Mouse (Mus musculus) kidney, adult 2 months (tissue): ENCODE results near the gene Nfic. TPM values are rescaled to one million over a fixed set of nuclear protein-coding genes. Genes with fewer than 3 reads are reported as not detected.

Experiments used
- DNase-seq: peaks from one replicate; pipeline ENCODE4 v3.0.0; 2021
- H3K27ac ChIP-seq: fragments of 200-500 bp; 2 replicates; pipeline ENCODE4 v1.5.1; 2012; ENCODE audit warnings: low read depth, low read length, control low read depth, inconsistent platforms; ENCODE audit not compliant: insufficient read depth
- H3K27me3 ChIP-seq: fragments of 200-500 bp; replicated peaks from 2 replicates; pipeline ENCODE4 v1.6.1; 2012; ENCODE audit warnings: mild to moderate bottlenecking, moderate library complexity, low read length, inconsistent platforms; ENCODE audit not compliant: control insufficient read depth, insufficient read depth
- H3K36me3 ChIP-seq: fragments of 200-500 bp; 2 replicates; pipeline ENCODE4 v1.6.1; 2012; ENCODE audit warnings: mild to moderate bottlenecking, moderate library complexity, low read length, inconsistent platforms; ENCODE audit not compliant: control insufficient read depth, insufficient read depth
- H3K4me1 ChIP-seq: fragments of 200-500 bp; 2 replicates; pipeline ENCODE4 v1.6.1; 2011; ENCODE audit warnings: low read length; ENCODE audit not compliant: control insufficient read depth, insufficient read depth
- H3K4me3 ChIP-seq: fragments of 200-500 bp; 2 replicates; pipeline ENCODE4 v1.5.1; 2011; ENCODE audit warnings: mild to moderate bottlenecking, low read depth, low read length, control low read depth; ENCODE audit not compliant: insufficient read depth
- CTCF ChIP-seq: fragments of 200-500 bp; conservative IDR thresholded peaks from 2 replicates; pipeline ENCODE4 v1.5.1; 2011; ENCODE audit warnings: low read depth, mild to moderate bottlenecking, control low read depth, low read length, moderate library complexity, mixed read lengths; ENCODE audit not compliant: insufficient read depth, insufficient read length
- POLR2A ChIP-seq: fragments of 200-500 bp; IDR thresholded peaks from one replicate; pipeline ENCODE4 v1.6.1; 2011; ENCODE audit warnings: low read depth, low read length, control low read depth
- WGBS: fragments of 180-500 bp; shearing (Covaris S2); methylation state at CpG from one replicate; pipeline ENCODE4 v1.1.7; 2018; 5-methylcytosine and 5-hydroxymethylcytosine counted together
- polyA plus RNA-seq: library from polyadenylated mRNA; depleted of rRNA; stranded (reverse); fragments of >200 nt; gene quantifications from 2 replicates; pipeline ENCODE4 v1.2.3, GENCODE M21; 2012; rRNA removed

Gene Nfic
- polyA plus RNA-seq, 1 experiment = 82.5 TPM

DNA sequence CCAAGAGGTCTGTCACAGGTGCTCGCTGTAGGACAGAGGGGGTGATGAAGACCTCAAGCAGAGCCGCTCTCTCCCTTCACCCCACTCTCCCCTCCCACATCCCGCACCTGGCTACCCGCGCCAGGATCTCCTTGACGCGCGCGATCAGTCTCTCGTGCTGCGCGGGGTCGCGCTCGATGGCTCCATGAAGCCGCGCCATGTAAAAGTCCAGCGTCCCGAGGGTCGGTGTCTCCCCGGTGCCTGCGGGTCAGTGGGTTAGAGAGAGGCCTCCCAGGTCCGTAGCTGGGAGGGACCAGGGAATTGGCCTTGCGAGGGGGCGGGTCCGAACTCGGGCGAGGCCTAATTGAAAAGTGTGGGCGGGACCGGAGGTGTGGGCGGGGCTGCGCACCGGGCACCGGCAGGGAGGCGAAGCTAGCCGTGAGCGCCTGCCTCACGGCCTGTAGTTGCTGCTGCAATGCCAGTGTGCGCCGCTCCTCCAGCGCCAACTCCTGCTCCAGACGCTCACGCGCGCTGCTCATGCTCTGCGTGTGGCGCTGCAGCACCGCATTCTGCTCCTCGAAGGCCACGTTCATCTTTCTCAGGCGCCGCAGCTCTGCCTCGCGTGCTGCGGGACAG is 108.9 kb downstream of the Nfic start:
- Histone ChIP-seq H3K27ac (0 out of 2 replicates have a peak overlapping the region, but pooled peaks have one; percentile 6), H3K27me3 (no peaks in the 10 kb centered on the region), H3K4me3 (peak overlapping the region; percentile 20; the same call in 1 of the 2 replicates), H3K36me3 (no peaks in the 10 kb centered on the region), H3K4me1 (peaks cover 10% of the 10 kb centered on the region; the same call in 1 of the 2 replicates)
- TF ChIP-seq POLR2A = peak; percentile 39
- no peak; the same call in 1 of the 2 replicates for TF ChIP-seq CTCF
- peak; percentile 87 for DNase-seq
- 22% methylated on average over 55 of the region's 55 CpGs for WGBS

Other genes starting within 250 kb of the Nfic start
- gene Atcay, start 224.8 kb downstream of the Nfic start, polyA plus RNA-seq = 0.05 and 0.39 TPM in 2 replicates
- 4.6 and 6.0 TPM in 2 replicates for gene Zfr2, start 222.5 kb downstream of the Nfic start, polyA plus RNA-seq
- 0.57 and 1.5 TPM in 2 replicates for gene Matk, start 202.7 kb downstream of the Nfic start, polyA plus RNA-seq
- gene Mrpl54, start 188.7 kb downstream of the Nfic start, polyA plus RNA-seq = 130 TPM in 2 replicates
- gene Apba3, start 188.7 kb downstream of the Nfic start, polyA plus RNA-seq = 142 and 147 TPM in 2 replicates
- gene Tjp3, start 164.1 kb downstream of the Nfic start, polyA plus RNA-seq = 13.2 and 19.0 TPM in 2 replicates
- gene Pip5k1c, start 162.7 kb downstream of the Nfic start, polyA plus RNA-seq = 70.7 and 76.3 TPM in 2 replicates
- 23.7 and 24.5 TPM in 2 replicates for gene Cactin, start 134.5 kb downstream of the Nfic start, polyA plus RNA-seq
- 16.6 and 21.7 TPM in 2 replicates for gene Tbxa2r, start 126.9 kb downstream of the Nfic start, polyA plus RNA-seq
- gene Gipc3, start 112.4 kb downstream of the Nfic start, polyA plus RNA-seq = 1.4 and 1.5 TPM in 2 replicates
- 66.4 and 82.1 TPM in 2 replicates for gene Hmg20b, start 105.2 kb downstream of the Nfic start, polyA plus RNA-seq
- 23.4 and 28.1 TPM in 2 replicates for gene Mfsd12, start 98.1 kb downstream of the Nfic start, polyA plus RNA-seq
- gene 4930404N11Rik, start 89.8 kb downstream of the Nfic start, polyA plus RNA-seq = 0.16 and 0.61 TPM in 2 replicates
- 41.1 and 49.8 TPM in 2 replicates for gene Fzr1, start 77.1 kb downstream of the Nfic start, polyA plus RNA-seq
- 60.6 and 79.8 TPM in 2 replicates for gene Dohh, start 71.2 kb downstream of the Nfic start, polyA plus RNA-seq
- 2.1 and 2.3 TPM in 2 replicates for gene Gm48551, start 71.2 kb downstream of the Nfic start, polyA plus RNA-seq
- gene Gm48552, start 66.6 kb downstream of the Nfic start, polyA plus RNA-seq = 1.0 and 2.8 TPM in 2 replicates
- gene Smim24, start 62.6 kb downstream of the Nfic start, polyA plus RNA-seq = 693 and 694 TPM in 2 replicates
- 0.18 and 0.27 TPM in 2 replicates for gene Celf5, start 27.1 kb upstream of the Nfic start, polyA plus RNA-seq
- gene Ncln, start 40.8 kb upstream of the Nfic start, polyA plus RNA-seq = 148 and 190 TPM in 2 replicates
- gene S1pr4, start 44.5 kb upstream of the Nfic start, polyA plus RNA-seq = 2.3 and 4.9 TPM in 2 replicates
- 1.7 and 2.1 TPM in 2 replicates for gene Gna15, start 68.6 kb upstream of the Nfic start, polyA plus RNA-seq
- 93.0 and 107 TPM in 2 replicates for gene Gna11, start 89.6 kb upstream of the Nfic start, polyA plus RNA-seq
- gene Aes, start 103.9 kb upstream of the Nfic start, polyA plus RNA-seq = 2,250 and 2,535 TPM in 2 replicates
- gene Tle2, start 118.9 kb upstream of the Nfic start, polyA plus RNA-seq = 63.7 and 93.5 TPM in 2 replicates
- 3.9 and 4.3 TPM in 2 replicates for gene Tle6, start 145.4 kb upstream of the Nfic start, polyA plus RNA-seq
- gene BC025920, start 150.6 kb upstream of the Nfic start, polyA plus RNA-seq = 1.0 and 1.1 TPM in 2 replicates
- 16.3 and 19.7 TPM in 2 replicates for gene Sirt6, start 172.2 kb upstream of the Nfic start, polyA plus RNA-seq
- 67.1 and 81.0 TPM in 2 replicates for gene Ankrd24, start 172.9 kb upstream of the Nfic start, polyA plus RNA-seq
- 0.45 and 0.56 TPM in 2 replicates for gene Gm10778, start 193.4 kb upstream of the Nfic start, polyA plus RNA-seq
- 0.67 and 0.80 TPM in 2 replicates for gene Zfp433, start 249.2 kb upstream of the Nfic start, polyA plus RNA-seq